Mouse (Mus musculus) T-helper 1 cell (primary cell): ENCODE data around the gene Atp11a.

Source experiments
- in situ Hi-C: fragments of 300-600 bp; cut with MboI, MseI; formaldehyde crosslinking; loops from one replicate; pipeline ENCODE4 v1.15.1; 2025; ENCODE audit warnings: high pct_unique_total_duplicates

Atp11a gene

GRCm38 (mm10) chr8:12756391-12757157, at the start of gene Atp11a:
Gene Atp11a (plus strand): TSS chr8:12757014.
- in situ Hi-C loops = no loop called here

GRCm38 (mm10) chr8:12711623-12712022, 45.2 kb upstream of the Atp11a start:
- in situ Hi-C loops = no loop called here

DNA sequence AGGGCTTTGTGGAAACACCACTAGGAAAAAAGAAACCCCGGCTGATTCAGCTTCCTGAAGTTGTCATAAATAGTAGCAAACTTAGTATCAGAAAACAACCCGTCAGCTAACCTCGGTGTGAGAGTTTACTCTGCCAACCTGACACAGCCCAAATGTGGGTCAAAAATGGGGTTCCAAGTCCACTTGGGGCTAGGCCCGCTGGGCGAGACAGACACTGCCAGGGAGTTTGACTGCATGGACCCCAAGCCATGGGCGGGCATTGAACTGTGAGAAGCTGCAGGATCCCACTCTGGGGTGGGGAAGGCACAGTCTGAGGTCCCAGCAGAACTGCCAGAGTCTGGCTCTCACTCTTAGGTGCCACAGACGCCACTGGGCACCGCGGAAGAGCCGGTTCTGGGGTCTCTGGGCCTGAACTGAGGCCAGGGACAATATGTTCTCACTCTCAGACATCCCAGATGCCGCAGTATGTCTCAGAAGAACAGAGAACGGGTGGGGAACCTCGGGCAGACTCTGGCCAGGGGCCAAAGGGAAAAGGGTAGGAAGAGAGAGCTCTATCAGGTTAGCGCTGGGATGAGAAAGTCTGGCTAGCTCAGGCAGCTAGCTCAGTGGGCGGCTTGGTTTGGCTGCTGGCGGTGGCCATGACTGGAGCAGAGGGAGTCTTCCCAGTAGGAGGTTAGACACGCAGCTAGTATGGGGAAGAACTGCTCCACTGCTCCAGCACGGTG, 40.8 kb upstream of the Atp11a start:
- in situ Hi-C loops = no loop called here

- in situ Hi-C loops = no loop called here
These were observed 37.7 kb upstream of the Atp11a start for GRCm38 (mm10) chr8:12719091-12719490.

GRCm38 (mm10) chr8:12728644-12729043, 28.2 kb upstream of the Atp11a start:
- in situ Hi-C loops = no loop called here

- in situ Hi-C loops = no loop called here
These were observed 26.0 kb upstream of the Atp11a start for GRCm38 (mm10) chr8:12730780-12731179.

GRCm38 (mm10) chr8:12732431-12732830, 24.4 kb upstream of the Atp11a start:
- in situ Hi-C loops = no loop called here

GRCm38 (mm10) chr8:12739113-12739512, 17.7 kb upstream of the Atp11a start:
- in situ Hi-C loops = no loop called here

DNA sequence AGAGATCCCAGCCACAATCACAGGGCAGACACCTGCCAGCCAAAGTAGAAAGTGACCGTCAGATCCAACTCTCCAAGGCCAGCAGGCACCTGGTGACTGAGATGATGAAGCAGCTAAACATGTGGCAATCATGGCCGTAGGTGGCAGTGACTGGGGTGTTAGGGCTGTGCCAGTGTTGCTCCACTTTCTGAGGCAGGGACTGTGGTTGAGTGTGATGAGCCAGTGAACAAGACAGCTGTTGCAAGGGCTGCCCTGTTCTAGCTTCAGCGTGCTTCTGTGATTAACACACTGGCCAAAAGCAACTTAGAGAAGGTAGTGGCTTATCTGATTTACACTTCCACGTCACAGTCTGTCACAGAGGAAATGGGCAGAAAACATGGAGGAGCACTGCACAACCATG, 13.4 kb upstream of the Atp11a start:
- in situ Hi-C loops = no loop called here

- in situ Hi-C loops = no loop called here
These were observed 8.6 kb upstream of the Atp11a start for GRCm38 (mm10) chr8:12748183-12748582.

GRCm38 (mm10) chr8:12749116-12749515, 7.7 kb upstream of the Atp11a start:
- in situ Hi-C loops = no loop called here

DNA sequence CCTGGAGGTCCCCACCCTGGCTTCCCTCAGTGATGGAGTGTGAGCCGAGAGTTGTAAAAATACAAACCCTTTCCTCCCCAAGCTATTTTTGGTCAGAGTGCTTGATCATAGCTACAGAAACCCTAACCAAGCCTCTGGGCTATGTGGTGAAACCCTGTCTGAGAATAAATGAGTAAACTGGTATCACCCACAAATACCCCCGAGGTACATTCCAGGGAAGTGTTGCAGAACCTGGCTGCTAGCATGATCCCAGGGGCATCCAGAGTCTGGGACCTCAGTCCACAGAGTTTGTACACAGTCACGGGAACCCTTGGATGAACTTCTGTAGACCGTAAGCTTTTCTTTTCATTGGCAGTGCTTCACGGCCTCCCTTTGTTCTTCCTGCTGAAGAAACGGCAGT, 3.8 kb upstream of the Atp11a start:
- in situ Hi-C loops = no loop called here

GRCm38 (mm10) chr8:12754115-12754514, 2.7 kb upstream of the Atp11a start:
- in situ Hi-C loops = no loop called here

DNA sequence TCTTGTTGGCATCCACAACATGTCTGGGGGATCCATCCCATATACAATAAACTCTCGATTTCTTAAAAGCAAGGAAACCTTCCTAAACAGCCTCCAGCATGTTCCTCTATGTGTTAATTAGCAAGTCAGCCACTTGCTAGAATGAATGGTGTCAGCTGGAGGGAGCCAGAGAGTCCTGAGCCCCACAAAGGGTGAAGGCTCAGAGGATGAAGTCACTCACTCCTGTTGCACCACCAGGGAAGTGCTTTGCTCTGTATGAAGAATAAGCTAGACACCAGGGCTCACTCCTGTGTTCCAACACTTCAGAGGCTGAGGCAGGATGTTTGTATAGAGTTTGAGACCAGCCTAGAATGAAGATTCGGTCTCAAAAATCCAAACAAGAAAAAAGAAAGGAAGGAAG, 1.5 kb upstream of the Atp11a start:
- in situ Hi-C loops = no loop called here

DNA sequence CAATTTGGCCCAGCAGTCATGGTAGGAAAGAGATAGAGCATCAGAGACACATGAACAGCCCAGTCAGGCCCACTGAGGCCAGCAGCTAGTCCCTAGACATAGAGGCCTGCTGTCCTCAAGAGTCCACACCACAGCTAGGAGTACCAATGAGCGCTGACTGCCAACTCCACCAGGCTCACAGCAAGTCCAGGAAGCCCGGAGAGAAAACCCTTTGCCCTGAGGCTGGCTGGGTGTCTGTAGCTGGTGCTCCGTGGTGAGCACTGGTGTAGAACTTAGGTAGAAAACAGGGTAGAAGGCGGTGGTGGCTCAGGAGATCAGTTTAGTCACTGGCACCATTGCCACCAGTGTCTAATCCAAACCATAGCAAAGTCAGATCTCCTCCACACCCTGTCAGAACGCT, 988 bp upstream of the Atp11a start:
- in situ Hi-C loops = no loop called here

DNA sequence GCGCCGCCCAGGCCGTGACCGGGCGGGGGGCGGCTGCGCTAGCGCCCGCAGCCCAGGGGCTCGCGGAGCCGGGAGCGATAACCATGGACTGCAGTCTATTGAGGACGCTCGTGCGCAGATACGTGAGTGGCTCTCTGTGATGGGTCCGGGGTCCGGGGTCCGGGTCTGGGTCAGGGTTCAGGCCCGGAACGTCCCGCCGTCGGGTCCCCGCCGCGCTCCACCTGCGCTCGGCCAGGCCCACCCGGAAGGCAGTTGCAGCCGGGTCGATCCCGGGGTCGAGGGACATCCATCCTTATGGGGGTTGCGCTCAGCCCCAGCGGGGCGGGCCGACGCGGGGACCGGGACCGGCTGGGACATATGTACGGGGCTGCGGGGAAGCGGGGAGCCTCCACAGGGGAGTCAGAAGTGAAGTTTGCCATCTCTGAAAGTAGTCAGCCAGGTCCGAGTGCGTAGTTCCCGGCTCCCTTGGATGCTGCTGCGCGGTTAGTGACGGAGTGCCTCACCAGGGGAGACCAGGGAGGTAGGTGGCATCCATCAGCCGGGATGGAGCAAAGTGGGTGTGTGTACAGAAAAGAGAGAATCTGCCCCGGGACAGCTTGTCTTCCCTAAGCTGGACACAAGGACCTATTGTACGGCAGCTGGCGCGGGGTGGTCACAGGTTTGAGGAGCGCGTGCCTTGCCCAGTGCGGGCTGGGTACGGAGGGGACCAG, 572 bp downstream of the Atp11a start:
- in situ Hi-C loops = no loop called here

DNA sequence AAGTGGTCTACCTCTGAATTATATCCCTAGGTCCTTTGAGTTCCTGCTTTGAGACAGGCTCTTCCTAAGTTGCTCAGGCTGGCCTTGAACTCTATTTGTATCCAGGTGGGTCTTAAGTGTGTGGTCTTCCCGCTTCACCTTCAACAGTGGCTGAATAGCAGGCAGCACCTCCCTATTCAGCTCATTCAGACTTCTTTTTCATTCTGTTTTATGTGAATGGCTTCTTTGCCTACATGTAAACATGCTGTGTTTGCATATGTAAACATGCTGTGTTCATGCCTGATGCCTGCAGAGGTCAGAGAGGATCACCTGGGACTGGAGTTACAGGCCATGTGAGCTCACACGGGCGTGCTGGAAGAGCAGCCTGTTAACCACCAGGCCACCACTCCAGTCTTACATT, 3.1 kb downstream of the Atp11a start:
- in situ Hi-C loops = no loop called here

DNA sequence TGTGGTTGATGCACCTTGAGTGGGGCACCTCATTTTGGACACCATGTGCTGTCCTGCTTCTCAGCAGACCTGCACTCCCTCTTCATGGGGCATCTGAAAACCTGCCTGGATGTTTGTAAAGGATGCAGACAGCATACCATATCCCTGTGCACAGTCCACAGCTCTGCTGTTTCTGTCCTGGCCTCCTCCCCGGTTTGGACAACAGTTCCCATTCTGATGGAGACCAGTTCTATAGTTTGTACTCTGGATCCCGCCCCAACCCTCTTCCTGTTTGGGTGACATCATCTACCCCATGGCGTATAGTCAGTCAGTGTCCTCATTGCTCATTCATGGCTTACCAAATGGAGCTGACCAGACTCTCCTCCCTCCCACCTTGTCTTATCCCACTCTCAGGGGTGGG, 5.1 kb downstream of the Atp11a start:
- in situ Hi-C loops = no loop called here

DNA sequence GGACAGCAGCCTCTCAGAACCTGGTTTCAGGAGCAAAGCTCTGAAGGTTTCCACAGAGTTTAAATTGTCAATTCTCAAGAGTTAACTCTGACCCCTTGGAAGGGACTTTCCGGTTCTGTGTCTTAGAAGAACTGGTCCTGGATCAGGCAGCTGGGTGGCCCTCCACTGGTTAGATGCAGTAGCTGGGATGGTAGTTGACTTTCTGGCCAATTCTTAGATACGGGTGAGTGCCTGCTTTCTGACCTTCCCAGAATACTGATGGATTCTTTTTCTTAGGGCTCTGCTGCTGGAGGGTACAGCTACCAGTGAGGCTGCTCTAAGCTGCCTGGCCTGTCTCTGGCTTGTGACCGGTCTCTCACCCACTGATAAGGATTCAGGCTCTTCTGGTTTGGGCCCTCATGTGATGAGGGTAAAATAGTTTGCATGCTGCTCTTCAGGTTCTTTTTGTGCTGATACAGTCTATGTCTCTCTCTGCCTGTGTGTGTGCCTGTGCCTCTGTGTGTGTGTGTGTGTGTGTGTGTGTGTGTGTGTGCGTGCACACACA, 6.8 kb downstream of the Atp11a start:
- in situ Hi-C loops = no loop called here

DNA sequence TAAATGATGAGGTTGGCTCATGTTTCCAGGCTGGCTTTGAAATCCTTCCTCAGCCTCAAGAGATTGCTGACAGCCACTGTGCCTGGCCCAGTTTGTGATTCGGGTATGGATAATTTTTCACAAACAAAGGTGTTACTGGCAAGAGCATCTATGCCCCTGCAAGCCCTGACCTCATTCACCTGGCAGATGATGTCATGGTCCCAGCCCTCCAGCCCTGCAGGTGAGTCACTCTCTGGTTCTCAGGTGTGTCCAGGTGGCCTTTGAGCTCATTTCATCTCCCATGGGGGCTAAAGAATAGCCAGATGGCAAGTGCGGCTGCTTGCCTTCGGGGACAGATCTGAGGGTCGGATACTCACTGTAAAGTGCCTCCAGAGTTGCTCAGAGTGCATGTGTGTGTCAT, 8.2 kb downstream of the Atp11a start:
- in situ Hi-C loops = no loop called here

- in situ Hi-C loops = no loop called here
These were observed 10.4 kb downstream of the Atp11a start for GRCm38 (mm10) chr8:12767176-12767575.

GRCm38 (mm10) chr8:12768747-12769146, 11.9 kb downstream of the Atp11a start:
- in situ Hi-C loops = no loop called here
